Mouse (Mus musculus): ENCODE measurements around the gene Spred2. TPM values are rescaled to one million over a fixed set of nuclear protein-coding genes. Genes with fewer than 3 reads are reported as not detected.
A peak's percentile ranks its signal among the peaks of the same experiment; 100 is the strongest.

The Spred2 gene
- total and polyA plus RNA-seq, 3 experiments: 7.8 to 76.0 (median 25.9) TPM

DNA sequence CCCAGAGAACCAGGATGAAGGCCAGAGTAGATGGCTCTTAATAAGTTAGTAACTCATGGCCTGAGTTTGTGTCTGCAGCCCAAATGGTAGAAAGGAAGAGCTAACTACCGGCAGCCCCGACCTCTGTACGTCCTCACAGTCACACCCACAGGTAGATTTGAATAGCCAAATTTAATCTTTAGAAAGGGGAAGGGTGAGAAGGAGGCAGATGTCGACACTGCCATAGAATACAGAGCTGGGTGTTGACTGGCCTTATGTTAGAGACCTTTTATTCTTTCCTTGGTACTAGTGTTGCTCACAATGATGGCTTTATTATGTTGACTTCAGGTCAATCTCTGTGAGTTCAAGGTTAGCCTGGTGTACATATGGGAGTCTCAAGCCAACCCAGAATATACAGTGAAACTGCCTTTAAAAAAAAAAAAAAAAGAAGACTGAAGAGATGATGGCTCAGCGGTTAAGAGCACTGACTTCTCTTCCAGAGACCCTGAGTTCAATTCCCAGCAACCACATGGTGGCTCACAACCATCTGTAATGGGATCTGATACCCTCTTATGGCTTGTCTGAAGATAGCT lies 61.2 kb downstream of the Spred2 start:
- Histone ChIP-seq H3K9me3 (replicated peaks; ENCODE audit: insufficient read depth, low read length) (no peaks in the 10 kb centered on the region), H3K27ac (ENCODE audit: control insufficient read depth, low read depth, low read length) (peak overlapping the region; percentile 24; the same call in 1 of the 2 replicates), H3K4me3 (ENCODE audit: control insufficient read depth in 1 of 2, insufficient read depth in 1 of 2, low read depth in 2 of 2, low read length in 2 of 2) (no peak overlapping the region), H3K4me1 (ENCODE audit: control insufficient read depth in 1 of 2, insufficient read depth in 2 of 2, low read length in 2 of 2) (peaks cover 19 to 39% of the 10 kb centered on the region in 2 experiments), H3K27me3 (ENCODE audit: control insufficient read depth in 1 of 2, insufficient read depth in 2 of 2, low read length in 2 of 2) (no peaks in the 10 kb centered on the region), H3K9ac (ENCODE audit: control insufficient read depth, low read depth, low read length, poor library complexity, severe bottlenecking) (no peak overlapping the region), H3K79me2 (ENCODE audit: control insufficient read depth, insufficient read depth, low read length, poor library complexity) (peaks cover 27% of the 10 kb centered on the region), H3K36me3 (ENCODE audit: control insufficient read depth in 1 of 2, insufficient read depth in 2 of 2, low read length in 2 of 2) (peaks cover 0 to 37% of the 10 kb centered on the region in 2 experiments; a peak in 2 of 4 replicates)
- no peak for TF ChIP-seq TCF12 (IDR thresholded peaks at IDR 0.05; ENCODE audit: low read depth, low read length)
- TF ChIP-seq ZNF384 (IDR thresholded peaks at IDR 0.05; ENCODE audit: low read depth, low read length): peak; percentile 46; the same call in 1 of the 2 replicates
- no peak for TF ChIP-seq MYB (IDR thresholded peaks at IDR 0.05; ENCODE audit: low read depth, low read length)
- peak; percentile 40 for DNase-seq (ENCODE audit: low read depth, low spot score)

GRCm38 (mm10) chr11:19986443-19986861 lies 62.3 kb downstream of the Spred2 start:
- H3K9ac ChIP-seq (ENCODE audit: control insufficient read depth, low read depth, low read length, poor library complexity, severe bottlenecking): peak overlapping the region; percentile 55
- no peaks in the 10 kb centered on the region for H3K27me3 ChIP-seq (ENCODE audit: control insufficient read depth in 1 of 2, insufficient read depth in 2 of 2, low read length in 2 of 2)
- DNase-seq (ENCODE audit: low read depth, low spot score): peak; percentile 80
- TF ChIP-seq TCF12 (IDR thresholded peaks at IDR 0.05; ENCODE audit: low read depth, low read length): 0 out of 2 replicates have a peak, but pooled peaks have one; percentile 2
- 0 out of 2 replicates have a peak, but pooled peaks have one; percentile 21 for TF ChIP-seq UBTF (IDR thresholded peaks at IDR 0.05; ENCODE audit: borderline replicate concordance, insufficient read depth, low read depth, low read length)
- TF ChIP-seq E2F4 (IDR thresholded peaks at IDR 0.05; ENCODE audit: borderline replicate concordance, low read depth, low read length): no peak
- no peak for TF ChIP-seq MXI1 (IDR thresholded peaks at IDR 0.05; ENCODE audit: low read depth, low read length)
- TF ChIP-seq ZNF384 (IDR thresholded peaks at IDR 0.05; ENCODE audit: low read depth, low read length): peak; percentile 95
- TF ChIP-seq EP300 (IDR thresholded peaks at IDR 0.05; ENCODE audit: low read depth in 1 of 2, low read length in 2 of 2): peak in 1 of 2 experiments; percentile 30; a peak in 1 of 4 replicates
- TF ChIP-seq MAZ (IDR thresholded peaks at IDR 0.05; ENCODE audit: low read depth, low read length): peak; percentile 53; the same call in 1 of the 2 replicates
- TF ChIP-seq ETS1 (IDR thresholded peaks at IDR 0.05; ENCODE audit: low read depth, low read length): peak; percentile 48
- H3K4me1 ChIP-seq (ENCODE audit: control insufficient read depth in 1 of 2, insufficient read depth in 2 of 2, low read length in 2 of 2): peaks cover 19 to 39% of the 10 kb centered on the region in 2 experiments
- peak overlapping the region; percentile 40 to 47 for H3K4me3 ChIP-seq (ENCODE audit: control insufficient read depth in 1 of 2, insufficient read depth in 1 of 2, low read depth in 2 of 2, low read length in 2 of 2)
- peaks cover 0 to 37% of the 10 kb centered on the region in 2 experiments; a peak in 2 of 4 replicates for H3K36me3 ChIP-seq (ENCODE audit: control insufficient read depth in 1 of 2, insufficient read depth in 2 of 2, low read length in 2 of 2)
- H3K79me2 ChIP-seq (ENCODE audit: control insufficient read depth, insufficient read depth, low read length, poor library complexity): peaks cover 27% of the 10 kb centered on the region
- peak overlapping the region; percentile 82 for H3K27ac ChIP-seq (ENCODE audit: control insufficient read depth, low read depth, low read length)
- no peaks in the 10 kb centered on the region for H3K9me3 ChIP-seq (replicated peaks; ENCODE audit: insufficient read depth, low read length)

GRCm38 (mm10) chr11:19986871-19987755 lies 62.9 kb downstream of the Spred2 start:
- Histone ChIP-seq H3K79me2 (ENCODE audit: control insufficient read depth, insufficient read depth, low read length, poor library complexity) (peaks cover 29% of the 10 kb centered on the region), H3K9ac (ENCODE audit: control insufficient read depth, low read depth, low read length, poor library complexity, severe bottlenecking) (peak overlapping the region; percentile 55), H3K4me3 (ENCODE audit: control insufficient read depth in 1 of 2, insufficient read depth in 1 of 2, low read depth in 2 of 2, low read length in 2 of 2) (peak overlapping the region; percentile 40 to 47), H3K4me1 (ENCODE audit: control insufficient read depth in 1 of 2, insufficient read depth in 2 of 2, low read length in 2 of 2) (peaks cover 21 to 37% of the 10 kb centered on the region in 2 experiments), H3K9me3 (replicated peaks; ENCODE audit: insufficient read depth, low read length) (no peaks in the 10 kb centered on the region), H3K36me3 (ENCODE audit: control insufficient read depth in 1 of 2, insufficient read depth in 2 of 2, low read length in 2 of 2) (peaks cover 0 to 42% of the 10 kb centered on the region in 2 experiments; a peak in 2 of 4 replicates), H3K27me3 (ENCODE audit: control insufficient read depth in 1 of 2, insufficient read depth in 2 of 2, low read length in 2 of 2) (no peaks in the 10 kb centered on the region), H3K27ac (ENCODE audit: control insufficient read depth, low read depth, low read length) (peak overlapping the region; percentile 82)
- DNase-seq (ENCODE audit: low read depth, low spot score): peak; percentile 85
- TF ChIP-seq UBTF (IDR thresholded peaks at IDR 0.05; ENCODE audit: borderline replicate concordance, insufficient read depth, low read depth, low read length) (0 out of 2 replicates have a peak, but pooled peaks have one; percentile 14), EP300 (IDR thresholded peaks at IDR 0.05; ENCODE audit: low read depth in 1 of 2, low read length in 2 of 2) (peak; percentile 79 to 86), MAFK (IDR thresholded peaks at IDR 0.05; ENCODE audit: borderline replicate concordance, low read depth, low read length) (peak; percentile 61; the same call in 1 of the 2 replicates), ETS1 (IDR thresholded peaks at IDR 0.05; ENCODE audit: low read depth, low read length) (peak; percentile 86), HCFC1 (IDR thresholded peaks at IDR 0.05; ENCODE audit: low read depth, low read length) (no peak), ZMIZ1 (IDR thresholded peaks at IDR 0.05; ENCODE audit: low read depth, low read length) (peak; percentile 42; the same call in 1 of the 2 replicates), ELF1 (IDR thresholded peaks at IDR 0.05; ENCODE audit: low read depth, low read length) (no peak), MAX (IDR thresholded peaks at IDR 0.05; ENCODE audit: low read length) (0 out of 2 replicates have a peak, but pooled peaks have one; percentile 41), CTCF (IDR thresholded peaks at IDR 0.05 in 2 of 3, conservative IDR thresholded peaks at IDR 0.05 in 1 of 3; ENCODE audit: control insufficient read depth in 1 of 3, insufficient read depth in 1 of 3, low read depth in 2 of 3, low read length in 3 of 3, poor library complexity in 1 of 3, severe bottlenecking in 1 of 3) (no peak), MAZ (IDR thresholded peaks at IDR 0.05; ENCODE audit: low read depth, low read length) (peak; percentile 84), GATA1 (IDR thresholded peaks at IDR 0.05; ENCODE audit: low read depth, low read length) (peak; percentile 84), ZC3H11A (IDR thresholded peaks at IDR 0.05; ENCODE audit: low read depth, low read length) (no peak), TCF12 (IDR thresholded peaks at IDR 0.05; ENCODE audit: low read depth, low read length) (peak; percentile 80), BHLHE40 (IDR thresholded peaks at IDR 0.05; ENCODE audit: borderline replicate concordance, low read depth, low read length) (0 out of 2 replicates have a peak, but pooled peaks have one; percentile 31), RCOR1 (IDR thresholded peaks at IDR 0.05; ENCODE audit: low read depth, low read length) (peak; percentile 81)
